ENCODE assay signal across 19 mouse cellular contexts in the genomic region with DNA sequence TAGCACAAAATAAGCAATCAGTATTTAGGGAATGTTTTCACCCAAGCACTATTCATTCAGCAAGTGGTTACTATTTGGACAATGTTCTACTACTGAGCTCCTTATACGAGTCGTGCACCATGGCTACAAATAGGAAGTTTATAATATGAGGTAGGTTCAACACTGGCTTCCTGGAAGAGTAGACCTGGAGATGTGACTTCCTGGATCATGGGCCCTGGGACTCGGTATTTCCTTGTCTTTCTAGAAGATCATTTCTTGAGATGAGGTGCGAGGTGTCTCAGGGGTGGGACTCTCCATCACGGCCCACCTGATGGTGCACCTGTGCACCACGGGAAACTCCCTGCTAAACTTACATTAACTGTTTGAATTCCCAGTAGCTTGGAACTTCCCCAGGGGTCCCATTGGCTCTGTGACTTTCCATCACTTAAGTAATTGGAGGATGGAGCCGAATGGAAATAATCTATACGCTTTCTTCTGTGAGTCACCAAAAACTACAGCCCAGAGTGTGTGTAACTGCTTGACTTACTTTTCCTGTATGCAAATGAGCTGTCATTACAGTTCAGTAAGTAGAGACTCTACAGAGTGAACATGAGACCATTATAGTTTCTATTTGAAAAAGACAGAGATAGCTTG.
DNase-seq lines count a peak whose midpoint lies in the region; TF ChIP-seq lines count a peak whose summit lies in the region.
"Had no signal": no experiment of that assay in that cellular context is flagged by ENCODE, and none has a peak within 500 bp of the region (broad histone marks: within the 10 kb centered on the region; RNA-seq: fewer than 3 reads in every experiment).

No protein-coding gene starts in this region.

- H3K4me3 ChIP-seq in thymus, adult 2 months (ENCODE audit: control insufficient read depth, insufficient read depth, low read length): no peak overlapping the region
- H3K4me3 ChIP-seq: forebrain, embryonic 12.5 days; heart, embryonic 15.5 days; hindbrain, embryonic 15.5 days had no signal

- H3K4me1 ChIP-seq in thymus, adult 2 months (replicated peaks; ENCODE audit: control insufficient read depth, insufficient read depth, low read length): peaks cover 26% of the 10 kb centered on the region
- H3K4me1 ChIP-seq: forebrain, embryonic 12.5 days; hindbrain, embryonic 15.5 days had no signal

- peak overlapping the region; percentile 90 for H3K27ac ChIP-seq in thymus, adult 2 months (ENCODE audit: control insufficient read depth, insufficient read depth, low read length)
- H3K27ac ChIP-seq: forebrain, embryonic 12.5 days; heart, embryonic 15.5 days; hindbrain, embryonic 15.5 days; stomach, postnatal 0 days had no signal

- H3K36me3 ChIP-seq in thymus, adult 2 months (ENCODE audit: control insufficient read depth, insufficient read depth, low read length): no peaks in the 10 kb centered on the region
- H3K36me3 ChIP-seq: forebrain, embryonic 12.5 days; heart, embryonic 15.5 days; hindbrain, embryonic 15.5 days had no signal

- 72% methylated on average over 8 of the region's 8 CpGs for WGBS in thymus, adult 2 months

- no peak for DNase-seq in thymus, adult 2 months
- no peak for DNase-seq in thymus, postnatal 25 days
- DNase-seq in CD4-positive, CD25-positive, alpha-beta regulatory T cell, adult 2 months (ENCODE audit: low read depth, low spot score): peak; percentile 77
- peak; percentile 91 for DNase-seq in induced T-regulatory cell, adult 2 months (ENCODE audit: low read depth)
- no peak for DNase-seq in frontal cortex, adult 2 months (ENCODE audit: extremely low spot score in 1 of 2, low spot score in 1 of 2)
- no peak for DNase-seq in urinary bladder, postnatal 10 days (ENCODE audit: low spot score)
- no peak for DNase-seq in gastrocnemius, adult 8-10 months (ENCODE audit: low spot score in 2 of 2)
- DNase-seq: adrenal gland, adult 8-10 months; cerebellum, adult 9-10 months; gastrocnemius, postnatal 25 days; heart, postnatal 4 days; lung, adult 18-20 months; lung, postnatal 14 days; retina, postnatal 1 day; right cerebral cortex, postnatal 4 days had no signal

- no peak for TF ChIP-seq CTCF in thymus, adult 2 months (IDR thresholded peaks at IDR 0.05; ENCODE audit: borderline replicate concordance, control insufficient read depth, extremely low read depth, insufficient read depth, low read length, poor library complexity)

- no peak for TF ChIP-seq POLR2A in thymus, adult 2 months (IDR thresholded peaks at IDR 0.05; ENCODE audit: control insufficient read depth, extremely low read depth, insufficient read depth, low read length, poor library complexity)

- H3K27me3 ChIP-seq in thymus, adult 2 months (ENCODE audit: control insufficient read depth, insufficient read depth, low read length): no peaks in the 10 kb centered on the region
- H3K27me3 ChIP-seq: forebrain, embryonic 12.5 days; heart, embryonic 15.5 days; hindbrain, embryonic 15.5 days had no signal

Comparison
In these comparisons a context has a peak if more than half of its experiments do, and no peak if none do; other contexts are left out.
1. DNase-seq: peak in CD4-positive, CD25-positive, alpha-beta regulatory T cell, adult 2 months (single experiment) and induced T-regulatory cell, adult 2 months (single experiment); none in thymus, adult 2 months (single experiment), thymus, postnatal 25 days (single experiment), frontal cortex, adult 2 months (0 of 2), urinary bladder, postnatal 10 days (single experiment) and gastrocnemius, adult 8-10 months (0 of 2).